ENCODE assay signal across 12 mouse cellular contexts in the genomic region with DNA sequence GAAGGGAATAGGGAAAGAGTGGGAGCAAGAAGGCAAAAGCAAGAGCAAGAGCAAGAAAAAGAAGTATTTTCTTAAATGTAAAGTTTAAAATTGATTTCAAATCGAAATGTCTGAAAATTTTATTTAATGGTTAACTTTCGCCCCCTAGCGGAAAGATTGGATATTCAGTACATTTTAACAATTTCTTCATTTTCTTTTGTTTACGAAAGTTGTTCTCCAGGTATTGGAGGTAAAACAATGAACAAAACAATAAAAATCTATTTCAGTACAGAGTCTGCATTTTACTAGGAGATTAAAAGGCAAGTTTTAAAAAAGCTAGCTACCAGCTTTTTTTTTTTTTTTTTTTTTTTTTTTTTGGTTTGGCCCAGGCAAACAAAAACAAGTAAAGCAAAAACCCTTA. TPM values are rescaled to one million over a fixed set of nuclear protein-coding genes. Genes with fewer than 3 reads are reported as not detected.
DNase-seq lines count a peak whose midpoint lies in the region; ATAC-seq and TF ChIP-seq lines count a peak whose summit lies in the region.
"Had no signal": no experiment of that assay in that cellular context is flagged by ENCODE, and none has a peak within 500 bp of the region (broad histone marks: within the 10 kb centered on the region; RNA-seq: fewer than 3 reads in every experiment).

No protein-coding gene starts in this region.

- dilution Hi-C loops in CH12.LX (cut with MboI; ENCODE audit: extremely low pct_ligation_motif_present, extremely low pct_unique_long_range_greater_than_20kb, low sequenced_read_pairs), result no loop called here

- no peaks in the 10 kb centered on the region for H3K79me2 ChIP-seq in CH12.LX (replicated peaks; ENCODE audit: control insufficient read depth, extremely low read depth, insufficient read depth, poor library complexity, severe bottlenecking)

- peak; percentile 59 for DNase-seq in embryo, embryonic 10 days (ENCODE audit: low spot score)
- DNase-seq in embryo, embryonic 9.5 days (ENCODE audit: extremely low spot score), result no peak
- DNase-seq in limb, embryonic 14.5 days (ENCODE audit: low spot score), result peak; percentile 83
- DNase-seq in limb, embryonic 10.5 days (ENCODE audit: low spot score), result no peak
- DNase-seq in CH12.LX (ENCODE audit: extremely low read depth), result peak; percentile 50
- DNase-seq in induced T-regulatory cell, adult 2 months (ENCODE audit: low read depth), result peak; percentile 88
- DNase-seq in urinary bladder, adult 2 months (ENCODE audit: low spot score), result no peak
- DNase-seq in ovary, adult 18-20 months (ENCODE audit: low spot score), result no peak
- DNase-seq: adrenal gland, adult 8-10 months; cerebellum, adult 8-10 months; liver, embryonic 13.5 days had no signal

- ATAC-seq in limb, embryonic 14.5 days (ENCODE audit: low FRiP score, low read depth), result no peak

- no peaks in the 10 kb centered on the region for H3K9me3 ChIP-seq in limb, embryonic 14.5 days (ENCODE audit: control insufficient read depth, low read length)
- H3K9me3 ChIP-seq in limb, embryonic 10.5 days (replicated peaks), result no peaks in the 10 kb centered on the region
- no peaks in the 10 kb centered on the region for H3K9me3 ChIP-seq in CH12.LX (replicated peaks; ENCODE audit: low read length)
- H3K9me3 ChIP-seq: hindbrain, embryonic 10.5 days; liver, embryonic 13.5 days had no signal

- H3K27ac ChIP-seq in limb, embryonic 14.5 days (replicated peaks; ENCODE audit: low read depth, low read length), result no peak overlapping the region
- no peak overlapping the region for H3K27ac ChIP-seq in limb, embryonic 10.5 days
- H3K27ac ChIP-seq in CH12.LX (ENCODE audit: insufficient read depth, low read depth), result no peak overlapping the region
- H3K27ac ChIP-seq: hindbrain, embryonic 10.5 days had no signal

- TF ChIP-seq RAD21 in CH12.LX (IDR thresholded peaks at IDR 0.05; ENCODE audit: low read depth, low read length), result peak; percentile 71

- H3K4me2 ChIP-seq in limb, embryonic 14.5 days (replicated peaks; ENCODE audit: low read depth, low read length, severe bottlenecking), result no peak overlapping the region
- H3K4me2 ChIP-seq in CH12.LX (ENCODE audit: insufficient read depth, low read depth, poor library complexity, severe bottlenecking), result peak overlapping the region; percentile 71; the same call in 1 of the 2 replicates

- H3K36me3 ChIP-seq in limb, embryonic 14.5 days (ENCODE audit: control insufficient read depth, insufficient read depth, low read length), result no peaks in the 10 kb centered on the region
- H3K36me3 ChIP-seq in limb, embryonic 10.5 days, result no peaks in the 10 kb centered on the region
- H3K36me3 ChIP-seq in CH12.LX (replicated peaks in 1 of 2; ENCODE audit: control insufficient read depth in 1 of 2, insufficient read depth in 1 of 2, low read length in 1 of 2), result no peaks in the 10 kb centered on the region
- H3K36me3 ChIP-seq: hindbrain, embryonic 10.5 days; liver, embryonic 13.5 days had no signal

- no peak overlapping the region for H3K4me3 ChIP-seq in limb, embryonic 14.5 days (replicated peaks; ENCODE audit: low read length)
- H3K4me3 ChIP-seq in limb, embryonic 10.5 days, result no peak overlapping the region
- peak overlapping the region in 1 of 3 experiments; percentile 12 for H3K4me3 ChIP-seq in CH12.LX (replicated peaks in 1 of 3; ENCODE audit: low read depth in 2 of 3, low read length in 2 of 3, poor library complexity in 1 of 3)
- H3K4me3 ChIP-seq: hindbrain, embryonic 10.5 days had no signal

- in situ Hi-C loops in CH12.LX (cut with MboI; ENCODE audit: low pct_ligation_motif_present, low pct_unique_long_range_greater_than_20kb, low sequenced_read_pairs), result loop anchor here (5.0 to 25.0 kb wide), 4 partner anchors 103 to 1732 kb away; a partner anchor contains a TSS

- H3K27me3 ChIP-seq in limb, embryonic 14.5 days (ENCODE audit: control insufficient read depth, insufficient read depth, low read length), result no peaks in the 10 kb centered on the region
- no peaks in the 10 kb centered on the region for H3K27me3 ChIP-seq in limb, embryonic 10.5 days (ENCODE audit: low read depth, poor library complexity, severe bottlenecking)
- peaks cover 2% of the 10 kb centered on the region for H3K27me3 ChIP-seq in CH12.LX (replicated peaks)
- H3K27me3 ChIP-seq: liver, embryonic 13.5 days had no signal

- TF ChIP-seq EP300 in CH12.LX (IDR thresholded peaks at IDR 0.05; ENCODE audit: low read length), result no peak

- H3K4me1 ChIP-seq in limb, embryonic 14.5 days (ENCODE audit: control insufficient read depth, insufficient read depth, low read length), result peaks cover 6% of the 10 kb centered on the region; the same call in 1 of the 2 replicates
- peaks cover 14% of the 10 kb centered on the region for H3K4me1 ChIP-seq in limb, embryonic 10.5 days
- H3K4me1 ChIP-seq in CH12.LX (ENCODE audit: control insufficient read depth in 1 of 2, insufficient read depth in 2 of 2), result peaks cover 3 to 13% of the 10 kb centered on the region in 2 experiments; a peak in 3 of 4 replicates

- WGBS in limb, embryonic 14.5 days, result 14% methylated on average over 4 of the region's 4 CpGs
- 22% methylated on average over 4 of the region's 4 CpGs for WGBS in limb, embryonic 10.5 days

- TF ChIP-seq POLR2A in limb, embryonic 14.5 days (IDR thresholded peaks at IDR 0.05; ENCODE audit: borderline replicate concordance, extremely low read depth, insufficient read depth, insufficient read length), result no peak
- TF ChIP-seq POLR2A in CH12.LX (IDR thresholded peaks at IDR 0.05; ENCODE audit: low read depth, low read length), result no peak

- H3K9ac ChIP-seq in limb, embryonic 14.5 days (ENCODE audit: low read depth, low read length, severe bottlenecking), result no peak overlapping the region
- H3K9ac ChIP-seq in CH12.LX (ENCODE audit: insufficient read depth, low read depth), result no peak overlapping the region

- TF ChIP-seq CTCF in CH12.LX (conservative IDR thresholded peaks at IDR 0.05 in 1 of 2, IDR thresholded peaks at IDR 0.05 in 1 of 2; ENCODE audit: low read depth in 2 of 2, low read length in 2 of 2), result peak in 1 of 2 experiments; percentile 65; a peak in 3 of 4 replicates

TF ChIP-seq in CH12.LX, 34 proteins besides CTCF, POLR2A, EP300 and RAD21:
- TF ChIP-seq MAZ (IDR thresholded peaks at IDR 0.05; ENCODE audit: low read depth, low read length), result no peak
- peak; percentile 84 for TF ChIP-seq ZNF384 (IDR thresholded peaks at IDR 0.05; ENCODE audit: low read depth, low read length)
- peak; percentile 13; the same call in 1 of the 2 replicates for TF ChIP-seq SMC3 (IDR thresholded peaks at IDR 0.05; ENCODE audit: low read depth, low read length)

RNA-seq across cellular contexts. Expression of a gene that starts 4.9 kb away (rescaled TPM):
- polyA plus RNA-seq in limb, embryonic 14.5 days (2012; rRNA removed), result 5.5 and 14.9 TPM in 2 replicates
- polyA plus RNA-seq in limb, embryonic 14.5 days (2014; fragmentation: Nextera tagmentation; extraction: Ambion mirVana), result 6.5 and 22.1 TPM in 2 replicates
- 7.3 and 8.5 TPM in 2 replicates for polyA plus RNA-seq in limb, embryonic 10.5 days (2016; fragmentation: Nextera tagmentation; extraction: Ambion mirVana)
- total RNA-seq in CH12.LX (2012; rRNA removed) (628 and 652 TPM in 2 replicates), CH12.LX (2014; rRNA removed) (4.9 and 8.1 TPM in 2 replicates)
- polyA plus RNA-seq in CH12.LX (2012; ENCODE audit: insufficient read length, low read depth), result 2.3 and 4.5 TPM in 2 replicates
- 0.46 TPM in 1 of 2 replicates, not detected in the other for polyA plus RNA-seq in urinary bladder, adult 2 months (2012; rRNA removed)

RNA-seq across cellular contexts. Expression of a gene that starts 5.2 kb away (rescaled TPM):
- polyA plus RNA-seq in limb, embryonic 14.5 days (2012; rRNA removed), result 24.6 and 30.5 TPM in 2 replicates
- polyA plus RNA-seq in limb, embryonic 14.5 days (2014; fragmentation: Nextera tagmentation; extraction: Ambion mirVana), result 6.9 and 7.1 TPM in 2 replicates
- polyA plus RNA-seq in limb, embryonic 10.5 days (2016; fragmentation: Nextera tagmentation; extraction: Ambion mirVana), result 10.3 and 11.8 TPM in 2 replicates
- total RNA-seq in CH12.LX (2012; rRNA removed) (2,586 and 2,636 TPM in 2 replicates), CH12.LX (2014; rRNA removed) (38.2 and 47.2 TPM in 2 replicates)
- polyA plus RNA-seq in CH12.LX (2012; ENCODE audit: insufficient read length, low read depth), result 3.7 and 8.1 TPM in 2 replicates
- polyA plus RNA-seq in urinary bladder, adult 2 months (2012; rRNA removed), result 0.18 and 0.74 TPM in 2 replicates

RNA-seq across cellular contexts. Expression of a gene that starts 10.7 kb away (rescaled TPM):
- polyA plus RNA-seq in limb, embryonic 14.5 days (2012; rRNA removed), result 31.0 and 39.5 TPM in 2 replicates
- polyA plus RNA-seq in limb, embryonic 14.5 days (2014; fragmentation: Nextera tagmentation; extraction: Ambion mirVana), result 14.0 and 14.7 TPM in 2 replicates
- 27.4 and 36.3 TPM in 2 replicates for polyA plus RNA-seq in limb, embryonic 10.5 days (2016; fragmentation: Nextera tagmentation; extraction: Ambion mirVana)
- total RNA-seq in CH12.LX (2012; rRNA removed), result 768 and 812 TPM in 2 replicates
- 29.9 and 35.7 TPM in 2 replicates for total RNA-seq in CH12.LX (2014; rRNA removed)
- polyA plus RNA-seq in CH12.LX (2012; ENCODE audit: insufficient read length, low read depth), result 6.4 TPM in 2 replicates
- polyA plus RNA-seq in urinary bladder, adult 2 months (2012; rRNA removed), result 3.2 and 4.3 TPM in 2 replicates

RNA-seq across cellular contexts. Expression of a gene that starts 12.3 kb away (rescaled TPM):
- polyA plus RNA-seq in limb, embryonic 14.5 days (2012; rRNA removed), result 54.6 and 89.6 TPM in 2 replicates
- polyA plus RNA-seq in limb, embryonic 14.5 days (2014; fragmentation: Nextera tagmentation; extraction: Ambion mirVana), result 56.7 and 74.1 TPM in 2 replicates
- polyA plus RNA-seq in limb, embryonic 10.5 days (2016; fragmentation: Nextera tagmentation; extraction: Ambion mirVana), result 59.9 and 81.0 TPM in 2 replicates
- total RNA-seq in CH12.LX (2012; rRNA removed), result 576 and 708 TPM in 2 replicates
- total RNA-seq in CH12.LX (2014; rRNA removed), result 21.8 and 22.0 TPM in 2 replicates
- polyA plus RNA-seq in CH12.LX (2012; ENCODE audit: insufficient read length, low read depth), result 7.3 and 13.0 TPM in 2 replicates
- 0.50 and 0.56 TPM in 2 replicates for polyA plus RNA-seq in urinary bladder, adult 2 months (2012; rRNA removed)

RNA-seq across cellular contexts. Expression of a gene that starts 12.5 kb away (rescaled TPM):
- polyA plus RNA-seq in limb, embryonic 14.5 days (2012; rRNA removed), result 20.7 and 26.3 TPM in 2 replicates
- polyA plus RNA-seq in limb, embryonic 14.5 days (2014; fragmentation: Nextera tagmentation; extraction: Ambion mirVana), result 10.3 and 11.1 TPM in 2 replicates
- polyA plus RNA-seq in limb, embryonic 10.5 days (2016; fragmentation: Nextera tagmentation; extraction: Ambion mirVana), result 14.5 and 20.7 TPM in 2 replicates
- 1,723 and 1,790 TPM in 2 replicates for total RNA-seq in CH12.LX (2012; rRNA removed)
- total RNA-seq in CH12.LX (2014; rRNA removed), result 23.2 and 23.8 TPM in 2 replicates
- 0.72 and 2.5 TPM in 2 replicates for polyA plus RNA-seq in CH12.LX (2012; ENCODE audit: insufficient read length, low read depth)
- 0.65 and 1.6 TPM in 2 replicates for polyA plus RNA-seq in urinary bladder, adult 2 months (2012; rRNA removed)

Comparison
In these comparisons a context has a peak if more than half of its experiments do, and no peak if none do; other contexts are left out.
1. DNase-seq: peak in embryo, embryonic 10 days (single experiment), limb, embryonic 14.5 days (single experiment), CH12.LX (single experiment) and induced T-regulatory cell, adult 2 months (single experiment); none in embryo, embryonic 9.5 days (single experiment), limb, embryonic 10.5 days (single experiment), urinary bladder, adult 2 months (single experiment) and ovary, adult 18-20 months (single experiment).